Mouse (Mus musculus): ENCODE measurements around the gene Stim1. TPM values are rescaled to one million over a fixed set of nuclear protein-coding genes. Genes with fewer than 3 reads are reported as not detected.
"Not testable (repeated sequence)": the region's sequence is repeated elsewhere in the genome, so short reads cannot be mapped to it uniquely, and the experiment has no call there.

Gene Stim1
- total RNA-seq, 1 experiment = 22.4 TPM

DNA sequence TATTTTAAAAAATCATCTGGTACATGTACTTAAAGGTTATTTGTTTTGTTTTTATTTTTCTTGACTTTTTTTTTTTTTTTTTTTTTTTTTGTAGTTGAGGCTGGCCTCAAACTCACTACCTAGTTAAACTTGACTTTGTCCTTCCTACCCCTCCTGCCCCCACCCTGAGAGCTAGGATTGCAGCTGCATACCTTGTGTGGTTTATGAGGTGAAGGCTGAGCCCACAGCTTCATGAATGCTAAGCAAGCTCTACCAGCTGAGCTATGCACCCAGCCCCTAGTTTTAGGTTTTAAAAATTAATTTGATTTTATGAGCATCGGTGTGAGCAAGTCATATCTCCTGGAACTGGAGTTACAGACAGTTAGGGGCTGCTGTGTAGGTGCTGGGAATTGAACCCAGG is 7.1 kb upstream of the Stim1 start:
- in situ Hi-C loops (cut with MboI; ENCODE audit: low sequenced_read_pairs in 2 of 2, unreplicated experiment in 2 of 2) = no loop called here
- TF ChIP-seq HCFC1 (IDR thresholded peaks at IDR 0.05; ENCODE audit: borderline replicate concordance, insufficient read depth, low read length) (no peak), ZNF384 (IDR thresholded peaks at IDR 0.05; ENCODE audit: low read depth, low read length) (no peak), CHD2 (IDR thresholded peaks at IDR 0.05; ENCODE audit: low read depth, low read length) (no peak), MAFK (IDR thresholded peaks at IDR 0.05; ENCODE audit: insufficient read depth, low read depth, low read length) (no peak), ZC3H11A (IDR thresholded peaks at IDR 0.05; ENCODE audit: borderline replicate concordance, low read depth, low read length) (no peak)
- Histone ChIP-seq H3K27ac (ENCODE audit: insufficient read depth, low read depth, low read length, poor library complexity, severe bottlenecking) (no peak overlapping the region), H3K4me3 (ENCODE audit: insufficient read depth in 1 of 2, low read depth in 1 of 2, low read length in 2 of 2, poor library complexity in 1 of 2, severe bottlenecking in 1 of 2) (no peak overlapping the region), H3K9me3 (ENCODE audit: control insufficient read depth, insufficient read depth, low read depth, low read length) (no peaks in the 10 kb centered on the region), H3K9ac (ENCODE audit: insufficient read depth, low read depth, low read length, poor library complexity, severe bottlenecking) (no peak overlapping the region), H3K4me1 (ENCODE audit: control insufficient read depth in 2 of 2, insufficient read depth in 2 of 2, low read length in 2 of 2, poor library complexity in 1 of 2) (no peaks in the 10 kb centered on the region), H3K36me3 (ENCODE audit: control insufficient read depth, insufficient read depth, low read length, poor library complexity, severe bottlenecking) (no peaks in the 10 kb centered on the region)
- no peak for DNase-seq (ENCODE audit: low read depth, low spot score)

DNA sequence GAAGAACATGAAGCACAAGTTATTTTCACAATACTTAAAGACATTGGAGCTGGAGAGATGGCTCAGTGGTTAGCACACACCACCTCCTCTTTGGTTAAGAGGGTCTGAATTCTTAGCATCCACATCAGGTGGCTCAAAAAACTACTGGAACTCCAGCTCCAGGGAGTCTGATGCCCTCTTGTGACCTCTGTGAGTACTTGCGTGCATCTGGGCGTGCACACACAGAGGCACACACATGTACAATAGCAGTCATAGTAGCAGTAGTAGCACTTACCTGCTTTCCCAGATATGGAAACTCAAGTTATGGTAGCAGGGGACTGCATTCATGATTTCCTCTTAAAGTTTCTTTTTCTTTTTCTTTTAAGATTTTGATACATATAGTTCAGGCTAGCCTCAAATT is 4.6 kb upstream of the Stim1 start:
- TF ChIP-seq MAFK (IDR thresholded peaks at IDR 0.05; ENCODE audit: insufficient read depth, low read depth, low read length) (no peak), CHD2 (IDR thresholded peaks at IDR 0.05; ENCODE audit: low read depth, low read length) (no peak), ZC3H11A (IDR thresholded peaks at IDR 0.05; ENCODE audit: borderline replicate concordance, low read depth, low read length) (no peak), HCFC1 (IDR thresholded peaks at IDR 0.05; ENCODE audit: borderline replicate concordance, insufficient read depth, low read length) (no peak), ZNF384 (IDR thresholded peaks at IDR 0.05; ENCODE audit: low read depth, low read length) (no peak)
- no peak for DNase-seq (ENCODE audit: low read depth, low spot score)
- H3K9ac ChIP-seq (ENCODE audit: insufficient read depth, low read depth, low read length, poor library complexity, severe bottlenecking) = no peak overlapping the region
- H3K27ac ChIP-seq (ENCODE audit: insufficient read depth, low read depth, low read length, poor library complexity, severe bottlenecking) = no peak overlapping the region
- no peak overlapping the region for H3K4me3 ChIP-seq (ENCODE audit: insufficient read depth in 1 of 2, low read depth in 1 of 2, low read length in 2 of 2, poor library complexity in 1 of 2, severe bottlenecking in 1 of 2)
- in situ Hi-C loops (cut with MboI; ENCODE audit: low sequenced_read_pairs in 2 of 2, unreplicated experiment in 2 of 2) = no loop called here
- H3K9me3 ChIP-seq (ENCODE audit: control insufficient read depth, insufficient read depth, low read depth, low read length) = no peaks in the 10 kb centered on the region
- H3K4me1 ChIP-seq (ENCODE audit: control insufficient read depth in 2 of 2, insufficient read depth in 2 of 2, low read length in 2 of 2, poor library complexity in 1 of 2) = no peaks in the 10 kb centered on the region
- no peaks in the 10 kb centered on the region for H3K36me3 ChIP-seq (ENCODE audit: control insufficient read depth, insufficient read depth, low read length, poor library complexity, severe bottlenecking)

DNA sequence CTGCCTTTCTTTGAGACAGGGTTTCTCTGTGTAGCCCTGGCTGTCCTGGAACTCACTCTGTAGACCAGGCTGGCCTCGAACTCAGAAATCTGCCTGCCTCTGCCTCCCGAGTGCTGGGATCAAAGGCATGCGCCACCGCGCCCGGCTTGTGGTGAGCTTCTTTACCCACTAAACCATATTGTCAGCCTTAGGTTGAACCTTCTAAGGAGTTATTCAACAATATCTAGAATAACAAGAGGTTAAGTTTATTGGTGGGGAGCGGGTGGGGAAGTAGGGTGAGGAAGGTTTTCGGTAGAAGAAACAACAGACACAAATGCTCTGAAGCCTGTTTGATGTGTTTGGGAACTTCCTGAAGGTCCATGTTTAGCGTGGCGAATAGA is 1.6 kb upstream of the Stim1 start:
- H3K9ac ChIP-seq (ENCODE audit: insufficient read depth, low read depth, low read length, poor library complexity, severe bottlenecking); H3K4me3 ChIP-seq (ENCODE audit: insufficient read depth in 1 of 2, low read depth in 1 of 2, low read length in 2 of 2, poor library complexity in 1 of 2, severe bottlenecking in 1 of 2); H3K9me3 ChIP-seq (ENCODE audit: control insufficient read depth, insufficient read depth, low read depth, low read length); H3K4me1 ChIP-seq (ENCODE audit: control insufficient read depth in 2 of 2, insufficient read depth in 2 of 2, low read length in 2 of 2, poor library complexity in 1 of 2); DNase-seq (ENCODE audit: low read depth, low spot score); H3K27ac ChIP-seq (ENCODE audit: insufficient read depth, low read depth, low read length, poor library complexity, severe bottlenecking); in situ Hi-C loops (cut with MboI; ENCODE audit: low sequenced_read_pairs in 2 of 2, unreplicated experiment in 2 of 2); H3K36me3 ChIP-seq (ENCODE audit: control insufficient read depth, insufficient read depth, low read length, poor library complexity, severe bottlenecking): not testable (repeated sequence)

DNA sequence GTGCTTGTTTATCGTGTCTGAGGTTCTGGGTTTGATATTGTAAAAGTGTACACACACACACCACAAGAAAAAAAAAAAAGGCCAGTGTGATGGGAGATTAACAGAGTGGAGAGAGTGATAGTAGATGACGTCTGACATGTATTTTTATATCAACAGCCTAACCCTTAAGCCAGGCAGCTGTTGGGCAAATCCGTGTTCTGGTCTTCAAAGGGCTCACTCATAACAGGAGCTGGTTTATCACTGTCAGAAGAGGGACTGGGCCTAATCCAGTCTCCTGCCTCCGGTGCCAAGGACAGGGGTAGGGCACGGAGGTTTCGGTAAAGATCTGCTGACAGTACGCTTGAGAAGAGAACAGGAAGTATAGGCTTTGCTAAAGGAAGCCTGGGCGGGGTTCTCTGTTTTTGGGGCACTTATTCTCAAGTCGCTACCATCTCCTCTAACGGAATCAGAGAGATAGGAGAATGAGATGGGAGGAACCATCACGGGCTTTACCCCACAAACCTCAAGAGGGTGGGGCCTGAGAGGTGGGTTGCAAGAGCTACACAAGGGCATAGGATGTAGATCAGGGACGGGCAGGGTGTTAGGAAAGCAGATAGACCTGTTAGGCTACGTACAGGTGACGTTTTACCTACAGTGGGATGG is 1.1 kb upstream of the Stim1 start:
- no peak for DNase-seq (ENCODE audit: low read depth, low spot score)
- in situ Hi-C loops (cut with MboI; ENCODE audit: low sequenced_read_pairs in 2 of 2, unreplicated experiment in 2 of 2) = no loop called here
- Histone ChIP-seq H3K36me3 (ENCODE audit: control insufficient read depth, insufficient read depth, low read length, poor library complexity, severe bottlenecking) (no peaks in the 10 kb centered on the region), H3K9me3 (ENCODE audit: control insufficient read depth, insufficient read depth, low read depth, low read length) (no peaks in the 10 kb centered on the region), H3K9ac (ENCODE audit: insufficient read depth, low read depth, low read length, poor library complexity, severe bottlenecking) (no peak overlapping the region), H3K4me1 (ENCODE audit: control insufficient read depth in 2 of 2, insufficient read depth in 2 of 2, low read length in 2 of 2, poor library complexity in 1 of 2) (peaks cover 2 to 4% of the 10 kb centered on the region in 2 experiments; a peak in 2 of 4 replicates), H3K27ac (ENCODE audit: insufficient read depth, low read depth, low read length, poor library complexity, severe bottlenecking) (no peak overlapping the region), H3K4me3 (ENCODE audit: insufficient read depth in 1 of 2, low read depth in 1 of 2, low read length in 2 of 2, poor library complexity in 1 of 2, severe bottlenecking in 1 of 2) (peak overlapping the region; percentile 0 to 86; a peak in 3 of 4 replicates)
- TF ChIP-seq HCFC1 (IDR thresholded peaks at IDR 0.05; ENCODE audit: borderline replicate concordance, insufficient read depth, low read length) (no peak), CHD2 (IDR thresholded peaks at IDR 0.05; ENCODE audit: low read depth, low read length) (no peak), ZNF384 (IDR thresholded peaks at IDR 0.05; ENCODE audit: low read depth, low read length) (no peak)

GRCm38 (mm10) chr7:102267113-102267579 is 460 bp upstream of the Stim1 start:
- no peaks in the 10 kb centered on the region for H3K9me3 ChIP-seq (ENCODE audit: control insufficient read depth, insufficient read depth, low read depth, low read length)
- peaks cover 2 to 4% of the 10 kb centered on the region in 2 experiments; a peak in 2 of 4 replicates for H3K4me1 ChIP-seq (ENCODE audit: control insufficient read depth in 2 of 2, insufficient read depth in 2 of 2, low read length in 2 of 2, poor library complexity in 1 of 2)
- DNase-seq (ENCODE audit: low read depth, low spot score) = peak; percentile 96
- in situ Hi-C loops (cut with MboI; ENCODE audit: low sequenced_read_pairs in 2 of 2, unreplicated experiment in 2 of 2) = no loop called here
- peak overlapping the region; percentile 75 for H3K9ac ChIP-seq (ENCODE audit: insufficient read depth, low read depth, low read length, poor library complexity, severe bottlenecking)
- H3K27ac ChIP-seq (ENCODE audit: insufficient read depth, low read depth, low read length, poor library complexity, severe bottlenecking) = peak overlapping the region; percentile 6; the same call in 1 of the 2 replicates
- H3K4me3 ChIP-seq (ENCODE audit: insufficient read depth in 1 of 2, low read depth in 1 of 2, low read length in 2 of 2, poor library complexity in 1 of 2, severe bottlenecking in 1 of 2) = peak overlapping the region; percentile 71 to 86
- no peak for TF ChIP-seq HCFC1 (IDR thresholded peaks at IDR 0.05; ENCODE audit: borderline replicate concordance, insufficient read depth, low read length)
- TF ChIP-seq ZC3H11A (IDR thresholded peaks at IDR 0.05; ENCODE audit: borderline replicate concordance, low read depth, low read length) = 0 out of 2 replicates have a peak, but pooled peaks have one; percentile 2
- no peaks in the 10 kb centered on the region for H3K36me3 ChIP-seq (ENCODE audit: control insufficient read depth, insufficient read depth, low read length, poor library complexity, severe bottlenecking)

All from ES-E14 (cell line).